Mouse (Mus musculus) kidney, adult 2 months (tissue): ENCODE data around the gene Kdm5c.

Source experiments
- CTCF ChIP-seq: fragments of 200-500 bp; conservative IDR thresholded peaks from 2 replicates; pipeline ENCODE4 v1.5.1; 2011; ENCODE audit warnings: low read depth, mild to moderate bottlenecking, control low read depth, low read length, moderate library complexity, mixed read lengths; ENCODE audit not compliant: insufficient read depth, insufficient read length
- POLR2A ChIP-seq: fragments of 200-500 bp; IDR thresholded peaks from one replicate; pipeline ENCODE4 v1.6.1; 2011; ENCODE audit warnings: low read depth, low read length, control low read depth

- TF ChIP-seq POLR2A (no peak), CTCF (no peak)
Measured at GRCm38 (mm10) chrX:152307371-152307770, 74.6 kb downstream of the Kdm5c start.
